Mouse (Mus musculus): ENCODE results near the gene Psenen. TPM values are rescaled to one million over a fixed set of nuclear protein-coding genes. Genes with fewer than 3 reads are reported as not detected.

Psenen gene
- polyA plus RNA-seq, 1 experiment from 2014 or later = 136 TPM

DNA sequence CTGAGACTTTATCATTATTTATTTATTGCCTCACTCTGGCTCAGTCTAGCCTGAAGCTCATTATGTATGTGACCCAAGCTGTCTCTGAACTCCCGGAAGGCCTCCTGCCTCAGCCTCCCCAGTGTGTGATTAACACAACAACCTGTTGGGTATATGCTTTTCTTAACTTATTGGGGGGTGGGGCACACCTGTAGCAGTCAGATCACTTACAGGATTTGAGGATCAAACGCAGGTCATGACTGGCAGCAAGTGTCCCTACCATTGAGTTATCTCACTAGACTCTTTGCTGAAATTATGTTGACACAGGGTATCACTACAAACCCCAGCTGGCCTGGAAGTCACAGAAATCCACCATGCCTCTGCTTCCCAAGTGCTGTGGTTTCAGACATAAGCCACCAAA is 3.1 kb downstream of the Psenen start:
- Histone ChIP-seq H3K4me2 (peak overlapping the region; percentile 98; the same call in 1 of the 2 replicates), H3K9me3 (replicated peaks) (no peaks in the 10 kb centered on the region), H3K4me3 (replicated peaks) (no peak overlapping the region)

DNA sequence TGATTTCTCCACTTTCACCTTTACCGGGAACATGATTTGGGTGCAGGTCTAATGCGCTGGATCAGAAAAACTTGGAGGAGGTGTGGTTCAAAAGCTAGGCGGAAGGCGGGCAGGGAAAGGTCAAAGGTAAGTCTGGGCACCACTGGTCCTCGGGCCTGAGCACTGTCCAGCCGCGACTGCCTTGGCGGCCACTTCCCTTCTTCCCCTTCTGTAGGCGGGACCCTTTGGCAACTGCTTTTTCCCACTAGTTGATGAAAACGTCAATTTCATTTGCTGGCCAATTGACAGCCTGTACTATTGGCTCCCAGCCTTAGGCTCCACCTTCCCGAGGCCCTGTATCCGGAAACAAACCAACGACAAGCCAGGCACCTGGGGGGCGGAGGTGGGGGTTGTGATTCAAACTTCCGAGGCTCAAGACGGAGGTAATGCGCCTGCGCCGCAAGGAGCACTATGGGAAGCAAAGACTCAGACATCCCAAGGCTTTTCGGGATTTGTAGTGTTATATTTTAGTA is 3.9 kb downstream of the Psenen start, which contains the start of gene Lin37:
Gene Lin37, minus strand, starts transcription at position 396 of the 512 bp plus-strand sequence.
- peak within 1 kb of the TSS; percentile 72 for H3K27ac ChIP-seq (replicated peaks)
- H3K9ac ChIP-seq (replicated peaks) = peak within 1 kb of the TSS; percentile 81
- H3K27me3 ChIP-seq (replicated peaks) = 0 out of 2 replicates have a peak, but pooled peaks cover under 1% of the 10 kb centered on the region
- H3K4me3 ChIP-seq (replicated peaks) = peak within 1 kb of the TSS; percentile 71
- no peaks in the 10 kb centered on the region for H3K9me3 ChIP-seq (replicated peaks)
- peaks cover 30% of the 10 kb centered on the region for H3K36me3 ChIP-seq
- H3K4me1 ChIP-seq = peaks cover 38% of the 10 kb centered on the region
- 0% methylated on average over 20 of the region's 20 CpGs for WGBS
- H3K4me2 ChIP-seq = peak within 1 kb of the TSS; percentile 98
- ATAC-seq (ENCODE audit: low FRiP score) = peak; percentile 83

More for the DNA sequence above, 3.1 kb downstream of the Psenen start:
- no peak overlapping the region for H3K9ac ChIP-seq (replicated peaks)
- peaks cover 25% of the 10 kb centered on the region for H3K36me3 ChIP-seq
- no peaks in the 10 kb centered on the region for H3K27me3 ChIP-seq (replicated peaks)
- H3K4me1 ChIP-seq = peaks cover 41% of the 10 kb centered on the region
- no peak for ATAC-seq (ENCODE audit: low FRiP score)
- 0 out of 2 replicates have a peak overlapping the region, but pooled peaks have one; percentile 63 for H3K27ac ChIP-seq (replicated peaks)
- WGBS = 75% methylated on average over 2 of the region's 2 CpGs

DNA sequence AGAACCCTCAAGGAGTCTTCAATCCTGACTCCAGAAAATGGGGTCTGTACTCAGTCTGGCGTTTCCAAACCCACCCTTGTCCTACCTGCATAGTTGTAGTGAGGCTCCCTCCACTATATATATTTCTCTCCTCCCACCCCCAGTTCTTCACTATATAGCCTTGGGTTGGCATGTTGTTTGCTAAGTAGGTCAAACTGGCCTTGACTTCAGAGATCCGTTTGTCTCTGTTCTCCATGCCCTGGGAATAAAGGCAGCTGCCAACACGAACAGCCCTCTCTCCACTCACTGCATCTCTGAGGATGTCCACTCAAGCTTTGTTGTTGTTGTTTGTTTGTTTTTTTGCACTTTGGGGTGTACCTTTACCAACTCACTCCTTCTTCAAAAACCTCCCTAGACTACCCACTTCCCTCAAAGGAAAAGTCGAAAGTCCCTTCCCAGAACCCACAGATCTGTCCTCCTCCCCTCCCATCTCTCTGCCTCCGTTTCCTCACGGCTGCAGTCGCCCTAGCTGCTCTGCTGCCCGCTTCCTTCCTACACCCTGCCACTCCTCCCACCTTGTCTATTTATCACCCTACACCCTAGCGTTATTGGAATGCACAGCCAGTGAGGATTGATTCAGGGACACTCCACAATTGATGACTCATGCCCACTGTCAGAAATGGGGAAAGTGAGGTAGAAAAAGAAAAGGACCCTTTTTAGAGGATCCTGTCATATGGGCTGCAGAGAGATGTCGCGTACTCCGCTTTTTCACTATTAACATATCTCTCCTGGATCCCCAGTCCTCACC is 4.6 kb downstream of the Psenen start:
- Histone ChIP-seq H3K4me2 (peak overlapping the region; percentile 98), H3K9me3 (replicated peaks) (no peaks in the 10 kb centered on the region), H3K27me3 (replicated peaks) (peaks cover 5% of the 10 kb centered on the region; the same call in 1 of the 2 replicates), H3K4me3 (replicated peaks) (peak overlapping the region; percentile 71), H3K9ac (replicated peaks) (peak overlapping the region; percentile 81), H3K36me3 (peaks cover 35% of the 10 kb centered on the region), H3K4me1 (peaks cover 33% of the 10 kb centered on the region), H3K27ac (replicated peaks) (peak overlapping the region; percentile 72)
- 13% methylated on average over 12 of the region's 12 CpGs for WGBS
- ATAC-seq (ENCODE audit: low FRiP score) = no peak

DNA sequence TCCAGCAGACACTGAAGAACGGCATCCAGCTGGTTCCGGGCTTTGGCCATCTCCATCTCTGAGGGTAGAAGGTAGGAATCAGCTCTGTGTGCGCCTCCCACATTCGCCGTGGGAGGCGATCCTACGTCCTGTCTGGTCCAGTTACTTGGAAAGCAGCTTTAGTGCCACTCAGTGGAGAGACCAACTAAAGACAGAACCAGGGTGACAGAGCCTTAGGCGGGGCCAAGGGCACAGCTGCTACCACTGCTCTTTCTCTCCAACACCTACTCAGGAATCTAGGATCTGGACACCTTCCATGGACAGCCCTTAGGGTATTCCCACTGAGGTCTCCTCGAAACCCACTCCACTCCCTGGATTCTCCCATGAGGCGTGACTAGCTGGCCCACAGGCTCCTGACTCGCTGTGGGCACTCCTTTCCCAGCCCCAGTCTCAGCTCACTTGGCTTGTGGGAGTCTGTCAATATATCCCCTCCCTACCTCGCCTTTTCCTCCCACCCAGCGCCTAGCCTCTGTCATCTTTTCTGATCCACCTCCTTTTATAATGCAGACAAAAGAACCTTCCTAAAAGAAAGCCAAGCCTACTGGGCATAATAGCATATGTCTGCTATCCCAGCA is 5.4 kb downstream of the Psenen start:
- Histone ChIP-seq H3K4me1 (peaks cover 38% of the 10 kb centered on the region), H3K9me3 (replicated peaks) (no peaks in the 10 kb centered on the region), H3K9ac (replicated peaks) (0 out of 2 replicates have a peak overlapping the region, but pooled peaks have one; percentile 81), H3K27ac (replicated peaks) (no peak overlapping the region), H3K4me2 (peak overlapping the region; percentile 98), H3K36me3 (peaks cover 35% of the 10 kb centered on the region), H3K27me3 (replicated peaks) (peaks cover 5% of the 10 kb centered on the region; the same call in 1 of the 2 replicates), H3K4me3 (replicated peaks) (peak overlapping the region; percentile 71)
- WGBS = 91% methylated on average over 13 of the region's 13 CpGs
- ATAC-seq (ENCODE audit: low FRiP score) = no peak

DNA sequence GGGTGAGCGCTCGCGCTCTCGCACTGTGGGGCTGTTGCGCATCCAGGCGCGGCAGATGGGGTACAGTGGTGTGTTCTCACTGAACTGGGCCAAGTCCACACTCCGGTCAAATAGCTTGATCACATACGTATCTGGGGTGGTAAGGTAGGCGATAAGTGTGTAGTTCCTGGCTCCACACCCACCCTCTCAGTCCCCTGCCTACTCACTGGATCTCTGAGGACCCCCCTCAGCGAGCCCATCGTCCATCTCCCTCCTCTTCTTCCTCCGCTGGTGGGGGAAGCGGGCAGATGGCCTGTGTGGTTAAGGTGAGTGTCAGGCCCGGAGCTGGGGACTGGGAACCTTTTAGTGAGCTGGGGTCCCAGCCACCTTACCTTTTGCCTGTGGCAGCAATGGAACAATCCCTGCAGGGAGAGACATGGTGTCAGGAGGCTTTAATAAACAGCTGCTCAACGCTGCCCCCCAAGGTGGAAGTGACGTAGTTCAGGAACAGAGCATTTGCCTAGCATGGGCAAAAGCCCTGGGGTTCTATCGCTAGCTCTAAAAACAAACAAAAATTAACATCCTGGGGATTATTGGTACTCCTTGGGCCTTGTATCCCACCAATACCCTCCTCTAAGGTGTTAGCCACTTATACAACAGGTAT is 6.4 kb downstream of the Psenen start:
- no peak overlapping the region for H3K9ac ChIP-seq (replicated peaks)
- no peaks in the 10 kb centered on the region for H3K9me3 ChIP-seq (replicated peaks)
- no peak overlapping the region for H3K4me2 ChIP-seq
- WGBS = 93% methylated on average over 18 of the region's 18 CpGs
- peaks cover 39% of the 10 kb centered on the region for H3K4me1 ChIP-seq
- peaks cover 5% of the 10 kb centered on the region; the same call in 1 of the 2 replicates for H3K27me3 ChIP-seq (replicated peaks)
- no peak overlapping the region for H3K27ac ChIP-seq (replicated peaks)
- ATAC-seq (ENCODE audit: low FRiP score) = no peak
- H3K4me3 ChIP-seq (replicated peaks) = no peak overlapping the region
- H3K36me3 ChIP-seq = peaks cover 35% of the 10 kb centered on the region

DNA sequence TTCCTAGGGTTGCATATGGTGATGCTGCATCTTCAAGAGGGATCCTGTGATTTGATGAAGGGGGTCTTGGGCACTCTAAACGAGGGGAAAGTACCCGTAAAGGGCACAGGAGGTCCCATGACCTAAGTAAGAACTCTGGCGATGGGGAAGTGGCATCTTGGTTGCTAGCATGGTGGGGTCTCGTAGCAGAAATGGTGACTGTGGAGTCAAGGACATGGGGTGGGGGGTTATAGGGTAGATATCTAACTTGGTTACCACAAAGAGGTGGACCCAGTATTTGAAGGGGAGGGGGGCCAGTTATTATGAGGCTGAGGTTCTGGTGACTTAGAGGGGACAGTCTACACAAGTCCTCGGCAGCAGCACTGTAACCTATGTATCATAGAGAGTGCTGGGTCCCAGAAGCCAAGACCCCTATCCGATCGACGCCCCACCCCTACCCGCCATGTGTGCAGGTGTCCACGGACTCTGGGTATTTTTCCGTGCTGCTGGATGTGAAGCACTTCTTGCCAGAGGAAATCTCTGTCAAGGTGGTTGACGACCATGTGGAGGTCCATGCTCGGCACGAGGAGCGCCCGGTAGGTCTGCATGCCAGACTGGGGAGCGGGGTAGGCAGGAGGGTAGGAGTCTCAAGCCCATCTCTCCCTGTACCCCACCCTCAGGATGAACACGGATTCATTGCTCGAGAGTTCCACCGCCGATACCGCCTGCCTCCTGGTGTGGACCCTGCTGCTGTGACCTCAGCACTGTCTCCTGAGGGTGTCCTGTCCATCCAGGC is 9.4 kb downstream of the Psenen start:
- ATAC-seq (ENCODE audit: low FRiP score) = no peak
- Histone ChIP-seq H3K9me3 (replicated peaks) (no peaks in the 10 kb centered on the region), H3K27ac (replicated peaks) (no peak overlapping the region), H3K27me3 (replicated peaks) (peaks cover 5% of the 10 kb centered on the region; the same call in 1 of the 2 replicates), H3K4me2 (peak overlapping the region; percentile 79), H3K36me3 (peaks cover 35% of the 10 kb centered on the region), H3K4me3 (replicated peaks) (no peak overlapping the region), H3K9ac (replicated peaks) (peak overlapping the region; percentile 46; the same call in 1 of the 2 replicates), H3K4me1 (peaks cover 33% of the 10 kb centered on the region)
- 85% methylated on average over 22 of the region's 22 CpGs for WGBS

DNA sequence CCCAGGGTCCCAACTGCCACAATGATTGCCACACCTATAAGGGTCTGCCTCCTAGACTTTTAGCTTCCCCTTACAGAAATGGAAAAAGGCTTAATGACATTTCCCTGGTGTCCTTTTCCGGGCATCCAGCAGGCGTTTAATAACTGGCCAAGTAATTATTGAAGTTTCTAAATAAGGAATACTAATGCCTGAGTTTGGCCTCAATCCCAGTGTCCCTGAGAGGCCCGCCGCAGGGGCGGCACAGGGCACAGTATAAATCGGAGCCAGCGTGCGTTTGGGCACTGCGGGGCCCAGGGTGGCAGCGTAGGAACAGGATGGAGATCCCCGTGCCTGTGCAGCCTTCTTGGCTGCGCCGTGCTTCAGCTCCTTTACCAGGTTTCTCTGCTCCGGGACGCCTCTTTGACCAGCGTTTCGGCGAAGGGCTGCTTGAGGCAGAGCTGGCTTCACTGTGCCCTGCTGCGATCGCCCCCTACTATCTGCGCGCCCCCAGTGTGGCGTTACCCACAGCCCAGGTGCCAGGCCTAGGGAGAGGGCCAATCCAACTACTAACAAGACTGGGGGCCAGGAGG is 10.3 kb downstream of the Psenen start:
- WGBS = 4% methylated on average over 23 of the region's 23 CpGs

DNA sequence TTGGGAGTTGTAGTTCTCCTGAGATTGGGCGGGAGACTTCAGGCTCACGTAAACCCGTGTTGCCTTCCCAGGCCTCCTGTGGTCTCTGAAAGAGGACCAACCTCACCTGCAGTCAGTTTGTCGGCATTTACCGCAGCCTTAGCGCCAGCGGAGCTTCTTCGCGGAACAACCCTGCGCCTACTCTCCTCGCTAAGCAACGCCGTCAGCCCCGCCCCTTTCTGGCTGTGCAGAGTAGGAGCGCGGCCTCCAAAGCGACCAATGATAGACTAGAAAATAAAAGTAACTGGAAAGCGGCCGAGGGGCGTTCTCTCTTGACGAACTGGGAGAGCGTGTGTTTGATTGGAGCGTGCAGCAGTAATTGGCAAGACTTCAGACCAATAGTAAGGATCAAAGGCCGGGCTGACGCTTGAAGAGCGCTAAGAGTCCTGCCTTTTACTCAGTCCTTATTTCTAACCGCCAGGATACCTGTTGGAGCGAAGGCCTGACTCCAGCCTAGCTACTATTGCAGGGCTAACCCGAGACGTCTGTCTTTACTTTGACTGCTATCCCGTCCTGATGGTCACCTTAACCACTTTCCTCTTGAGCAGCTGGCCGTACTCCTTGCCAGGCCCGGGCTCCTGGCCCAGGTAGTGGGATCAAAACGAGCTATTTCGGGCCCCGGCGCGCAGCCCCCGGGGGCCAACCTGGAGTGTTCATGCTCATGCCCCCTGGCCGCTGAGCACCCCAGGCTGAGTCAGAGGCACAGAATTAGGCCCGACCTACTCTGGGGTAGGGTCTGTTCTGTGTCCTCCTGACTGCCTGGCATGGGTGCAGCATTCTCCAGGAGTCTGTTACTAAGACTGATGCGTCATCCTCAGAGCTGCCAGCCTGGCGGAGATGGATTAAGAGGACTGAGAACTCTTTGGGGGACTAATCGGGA is 11.1 kb downstream of the Psenen start, which contains the start of the genes Hspb6 and Proser3:
Gene Hspb6, plus strand, starts transcription at position 77 of the 919 bp plus-strand sequence.
Gene Proser3, minus strand, starts transcription at position 198 of the 919 bp plus-strand sequence.
- H3K36me3 ChIP-seq = peaks cover 45% of the 10 kb centered on the region
- ATAC-seq (ENCODE audit: low FRiP score) = peak; percentile 96
- peaks cover 20% of the 10 kb centered on the region for H3K4me1 ChIP-seq
- H3K4me3 ChIP-seq (replicated peaks) = peak within 1 kb of the TSS; percentile 76
- H3K9me3 ChIP-seq (replicated peaks) = no peaks in the 10 kb centered on the region
- H3K4me2 ChIP-seq = peak within 1 kb of the TSS; percentile 79
- 1% methylated on average over 44 of the region's 44 CpGs for WGBS
- peak within 1 kb of the TSS; percentile 64 for H3K9ac ChIP-seq (replicated peaks)
- peak within 1 kb of the TSS; percentile 98 for H3K27ac ChIP-seq (replicated peaks)
- H3K27me3 ChIP-seq (replicated peaks) = peaks cover 5% of the 10 kb centered on the region; the same call in 1 of the 2 replicates

More for the DNA sequence above, 10.3 kb downstream of the Psenen start:
- Histone ChIP-seq H3K27ac (replicated peaks) (peak overlapping the region; percentile 98), H3K36me3 (peaks cover 42% of the 10 kb centered on the region), H3K4me1 (peaks cover 24% of the 10 kb centered on the region), H3K4me2 (peak overlapping the region; percentile 79), H3K4me3 (replicated peaks) (peak overlapping the region; percentile 76), H3K9me3 (replicated peaks) (no peaks in the 10 kb centered on the region), H3K27me3 (replicated peaks) (peaks cover 5% of the 10 kb centered on the region; the same call in 1 of the 2 replicates), H3K9ac (replicated peaks) (peak overlapping the region; percentile 46)
- ATAC-seq (ENCODE audit: low FRiP score) = no peak

DNA sequence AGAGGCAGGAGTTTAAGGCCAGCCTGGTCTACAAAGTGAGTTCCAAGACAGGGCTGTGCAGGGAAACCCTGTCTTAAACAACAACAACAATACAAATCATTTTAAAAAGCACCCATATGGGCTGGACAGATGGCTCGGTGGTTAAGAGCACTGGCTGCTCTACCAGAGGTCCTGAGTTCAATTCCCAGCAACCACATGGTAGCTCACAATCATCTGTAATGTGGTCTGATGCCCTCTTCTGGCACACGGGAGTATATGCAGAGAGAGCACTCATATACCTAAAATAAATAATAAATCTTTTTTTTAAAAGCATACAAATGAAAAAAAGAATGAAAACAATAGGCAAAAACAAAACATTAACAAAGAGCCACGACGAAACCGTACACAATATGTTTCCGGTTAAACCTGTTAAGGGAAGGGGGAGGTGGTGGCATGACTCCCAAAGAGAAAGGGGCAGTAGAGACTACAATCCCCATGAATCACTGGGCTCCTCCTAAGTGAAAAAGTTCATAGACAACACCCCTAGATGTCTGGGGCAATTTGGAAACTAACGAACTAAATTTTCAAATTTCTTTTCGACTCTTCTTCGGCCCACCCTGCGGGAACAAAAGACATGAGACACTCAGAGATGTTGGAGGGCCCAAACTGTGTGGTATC is 11.9 kb downstream of the Psenen start:
- H3K9ac ChIP-seq (replicated peaks) = peak overlapping the region; percentile 64
- H3K4me2 ChIP-seq = peak overlapping the region; percentile 79
- H3K4me1 ChIP-seq = peaks cover 20% of the 10 kb centered on the region
- peak; percentile 75 for ATAC-seq (ENCODE audit: low FRiP score)
- H3K9me3 ChIP-seq (replicated peaks) = no peaks in the 10 kb centered on the region
- peak overlapping the region; percentile 76 for H3K4me3 ChIP-seq (replicated peaks)
- H3K27me3 ChIP-seq (replicated peaks) = peaks cover 5% of the 10 kb centered on the region; the same call in 1 of the 2 replicates
- peak overlapping the region; percentile 98 for H3K27ac ChIP-seq (replicated peaks)
- peaks cover 41% of the 10 kb centered on the region for H3K36me3 ChIP-seq
- WGBS = 3% methylated on average over 10 of the region's 10 CpGs
